Mouse (Mus musculus): ENCODE results near the gene Gm8947.

- TF ChIP-seq EP300 (IDR thresholded peaks at IDR 0.05; ENCODE audit: insufficient read depth, low read depth, low read length), result no peak
- no peak for TF ChIP-seq CTCF (IDR thresholded peaks at IDR 0.05; ENCODE audit: low read depth, low read length)
Observed at GRCm38 (mm10) chr1:151168637-151169036, 23.5 kb upstream of the Gm8947 start.

Measured in ES-Bruce4 (cell line).